Comparison of ENCODE assay signal across 28 mouse cellular contexts in the genomic region with DNA sequence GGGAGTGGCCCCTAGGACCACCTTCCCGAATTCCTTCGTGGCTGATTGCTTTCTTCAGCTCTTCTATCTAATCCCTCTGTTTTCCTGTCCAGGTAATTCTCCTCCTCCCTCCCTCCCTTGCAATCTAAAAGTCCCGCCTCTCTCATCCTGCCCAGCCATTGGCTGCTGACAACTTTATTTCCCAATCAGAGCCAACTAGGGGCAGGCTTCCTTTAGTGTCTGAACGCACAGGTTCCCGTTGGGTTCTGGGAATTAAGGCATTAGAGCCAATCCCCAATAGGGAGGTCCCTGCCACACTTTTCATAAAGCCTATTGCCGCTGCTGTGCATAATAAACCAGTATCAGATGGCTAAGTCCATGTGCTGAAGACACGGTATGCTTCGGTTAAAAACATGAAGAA.
"Had no signal": no experiment of that assay in that cellular context is flagged by ENCODE, and none has a peak within 500 bp of the region (broad histone marks: within the 10 kb centered on the region; RNA-seq: fewer than 3 reads in every experiment).

No protein-coding gene starts in this region.

- H3K9ac ChIP-seq: heart, embryonic 13.5 days; heart, embryonic 15.5 days; hindbrain, embryonic 13.5 days; hindbrain, embryonic 15.5 days; kidney, embryonic 15.5 days; limb, embryonic 12.5 days; liver, embryonic 13.5 days; liver, embryonic 15.5 days had no signal

- H3K9me3 ChIP-seq: heart, embryonic 13.5 days; heart, embryonic 15.5 days; hindbrain, embryonic 13.5 days; hindbrain, embryonic 15.5 days; kidney, embryonic 15.5 days; limb, embryonic 10.5 days; limb, embryonic 12.5 days; liver, embryonic 13.5 days; liver, embryonic 15.5 days had no signal

- ATAC-seq: hindbrain, postnatal 0 days; intestine, embryonic 16.5 days had no signal

- H3K4me2 ChIP-seq: heart, embryonic 11.5 days; heart, embryonic 13.5 days; heart, embryonic 15.5 days; hindbrain, embryonic 13.5 days; hindbrain, embryonic 15.5 days; kidney, embryonic 15.5 days; limb, embryonic 12.5 days; liver, embryonic 11.5 days; liver, embryonic 13.5 days; liver, embryonic 15.5 days had no signal

- H3K27ac ChIP-seq: gastrocnemius, adult 2 months; heart, adult 2 months; heart, embryonic 13.5 days; heart, embryonic 15.5 days; hindbrain, embryonic 13.5 days; hindbrain, embryonic 15.5 days; hindbrain, postnatal 0 days; kidney, embryonic 15.5 days; kidney, postnatal 0 days; left cerebral cortex, adult 2 months; limb, embryonic 10.5 days; limb, embryonic 12.5 days; liver, embryonic 13.5 days; liver, embryonic 15.5 days had no signal

- H3K4me1 ChIP-seq: heart, embryonic 15.5 days; hindbrain, embryonic 15.5 days; kidney, embryonic 15.5 days had no signal

- H3K36me3 ChIP-seq: heart, embryonic 13.5 days; heart, embryonic 15.5 days; hindbrain, embryonic 13.5 days; hindbrain, embryonic 15.5 days; kidney, embryonic 15.5 days; limb, embryonic 10.5 days; limb, embryonic 12.5 days; liver, embryonic 13.5 days; liver, embryonic 15.5 days had no signal

- H3K4me3 ChIP-seq: gastrocnemius, adult 2 months; heart, adult 2 months; heart, embryonic 13.5 days; heart, embryonic 15.5 days; hindbrain, embryonic 13.5 days; hindbrain, embryonic 15.5 days; kidney, embryonic 15.5 days; left cerebral cortex, adult 2 months; limb, embryonic 10.5 days; limb, embryonic 12.5 days; liver, embryonic 13.5 days; liver, embryonic 15.5 days had no signal

- DNase-seq: gastrocnemius, adult 2 months; gastrocnemius, postnatal 10 days; gastrocnemius, postnatal 25 days; heart, adult 11 months; heart, adult 2 months; heart, postnatal 14 days; heart, postnatal 36 days; kidney, adult 11 months; kidney, adult 2 months; kidney, adult 9 months; kidney, postnatal 14 days; kidney, postnatal 36 days; liver; liver, embryonic 13.5 days had no signal

- H3K27me3 ChIP-seq: heart, embryonic 15.5 days; hindbrain, embryonic 15.5 days; liver, embryonic 13.5 days had no signal
